Mouse (Mus musculus) liver, embryonic 18 days (tissue): Measurements from ENCODE around the gene Pik3r1. TPM values are rescaled to one million over a fixed set of nuclear protein-coding genes. Genes with fewer than 3 reads are reported as not detected.

Source experiments
- polyA plus RNA-seq: library from polyadenylated mRNA; depleted of rRNA; stranded (reverse); fragments of >200 nt; gene quantifications from 2 replicates; pipeline ENCODE4 v1.2.3, GENCODE M21; 2012; rRNA removed

Gene Pik3r1
- polyA plus RNA-seq, result 7.7 and 8.3 TPM in 2 replicates

DNA sequence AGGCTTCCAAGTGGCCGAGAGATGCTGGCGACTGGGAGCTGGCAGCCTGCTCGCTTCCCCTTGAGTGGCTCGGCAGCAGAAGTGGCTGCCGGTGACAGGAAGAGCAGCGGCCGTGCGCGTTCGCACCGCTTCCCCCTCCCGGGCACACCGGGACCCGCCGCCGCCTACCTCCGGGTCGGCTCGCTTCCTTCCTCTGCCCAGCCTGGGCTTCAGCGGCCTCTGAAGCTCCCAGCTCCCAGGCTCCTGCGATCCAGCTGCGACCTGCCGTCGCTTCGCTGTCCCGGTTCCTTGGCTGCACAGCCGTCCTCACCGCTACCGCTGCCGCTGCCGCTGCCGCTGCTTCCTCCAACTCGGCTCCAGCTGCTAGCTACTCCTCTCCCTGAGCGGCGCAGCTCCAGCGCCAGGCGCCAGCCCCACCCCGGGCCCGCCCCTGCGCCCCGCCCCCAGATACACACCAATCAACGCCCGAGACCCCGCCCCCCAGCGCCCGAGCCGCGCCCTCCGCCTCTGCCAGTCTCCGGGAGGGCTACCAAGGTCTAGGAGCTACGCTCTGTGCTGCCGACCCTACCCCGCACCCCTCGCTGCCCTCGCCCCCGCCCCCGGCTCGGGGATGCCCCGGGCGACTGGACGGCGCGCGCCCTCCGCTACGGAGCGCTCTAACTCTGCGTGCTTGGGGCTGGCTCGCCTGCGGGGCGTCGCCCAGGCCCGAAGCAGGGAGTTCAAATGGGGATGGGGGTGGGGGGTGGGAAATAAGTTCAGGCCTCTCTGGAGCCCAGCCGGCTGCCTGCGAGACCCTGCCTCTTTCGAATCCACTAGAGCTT, at the start of gene Pik3r1:
TSS of gene Pik3r1 (minus strand) at position 409 of the 821 bp plus-strand sequence.

